Mouse (Mus musculus) heart, postnatal 0 days (tissue): ENCODE results near the gene Fgfr3.

Experiments used
- CTCF ChIP-seq: IDR thresholded peaks from 2 replicates; pipeline ENCODE4 v1.5.1; 2016; ENCODE audit warnings: antibody characterized with exemption, control low read depth, low read depth
- EP300 ChIP-seq: IDR thresholded peaks from 2 replicates; pipeline ENCODE4 v1.6.1; 2016; ENCODE audit warnings: antibody characterized with exemption, low read depth

GRCm38 (mm10) chr5:33689852-33690645 lies 31.4 kb upstream of the Fgfr3 start:
- no peak for TF ChIP-seq CTCF
- TF ChIP-seq EP300: no peak
